Mouse (Mus musculus) intestine, postnatal 0 days (tissue): Measurements from ENCODE around the gene Nrxn1. TPM values are rescaled to one million over a fixed set of nuclear protein-coding genes. Genes with fewer than 3 reads are reported as not detected.

Experiments
- ATAC-seq: fragments of 200-750 bp; cut with Nextera tagmentation; 2 replicates; pipeline ENCODE4 v1.8.0; 2017; ENCODE audit warnings: mild to moderate bottlenecking, moderate TSS enrichment, moderate library complexity
- H3K27ac ChIP-seq: fragments of 300-500 bp; sonication (generic); 2 replicates; pipeline ENCODE4 v1.5.1; 2014; ENCODE audit warnings: mild to moderate bottlenecking, low read depth, low read length, moderate library complexity
- H3K27me3 ChIP-seq: fragments of 300-500 bp; sonication (generic); replicated peaks from 2 replicates; pipeline ENCODE4 v1.6.1; 2014; ENCODE audit warnings: low read length, mixed read lengths; ENCODE audit not compliant: control insufficient read depth, insufficient read depth
- H3K36me3 ChIP-seq: fragments of 300-500 bp; sonication (generic); 2 replicates; pipeline ENCODE4 v1.6.1; 2014; ENCODE audit warnings: mild to moderate bottlenecking, moderate library complexity; ENCODE audit not compliant: control insufficient read depth, insufficient read depth
- H3K4me1 ChIP-seq: fragments of 300-500 bp; sonication (generic); replicated peaks from 2 replicates; pipeline ENCODE4 v1.6.1; 2014; ENCODE audit warnings: antibody characterized with exemption, low read length, mixed read lengths; ENCODE audit not compliant: control insufficient read depth, insufficient read depth
- H3K4me2 ChIP-seq: fragments of 300-500 bp; sonication (generic); replicated peaks from 2 replicates; pipeline ENCODE4 v1.6.1; 2014; ENCODE audit warnings: low read depth, mild to moderate bottlenecking, moderate library complexity
- H3K4me3 ChIP-seq: fragments of 300-500 bp; sonication (generic); 2 replicates; pipeline ENCODE4 v1.5.1; 2014; ENCODE audit warnings: low read depth, low read length
- H3K9ac ChIP-seq: fragments of 300-500 bp; sonication (generic); 2 replicates; pipeline ENCODE4 v1.6.1; 2014; ENCODE audit warnings: mild to moderate bottlenecking, low read depth, low read length
- H3K9me3 ChIP-seq: fragments of 300-500 bp; sonication (generic); 2 replicates; pipeline ENCODE4 v1.6.1; 2016; ENCODE audit warnings: mixed run types; ENCODE audit not compliant: control insufficient read depth
- CTCF ChIP-seq: sonication (generic); IDR thresholded peaks from 2 replicates; pipeline ENCODE4 v1.5.1; 2016; ENCODE audit warnings: low read depth, mild to moderate bottlenecking, control low read depth, antibody characterized with exemption, moderate library complexity
- WGBS: fragments of 180-500 bp; shearing (Covaris S2); extraction: QIAGEN DNeasy Blood & Tissue Kit; methylation state at CpG from one replicate; pipeline ENCODE4 v1.1.7; 2014; 5-methylcytosine and 5-hydroxymethylcytosine counted together
- polyA plus RNA-seq: library from polyadenylated mRNA; unstranded; fragments of >200 nt; fragmentation: Nextera tagmentation; extraction: Ambion mirVana; gene quantifications from 2 replicates; pipeline ENCODE4 v1.2.1, GENCODE M21; 2015

Gene Nrxn1
- polyA plus RNA-seq, 1 experiment from 2014 or later = 0.99 TPM

GRCm38 (mm10) chr17:90420757-90421156, 672.1 kb downstream of the Nrxn1 start:
- 90% methylated on average over 2 of the region's 2 CpGs for WGBS

DNA sequence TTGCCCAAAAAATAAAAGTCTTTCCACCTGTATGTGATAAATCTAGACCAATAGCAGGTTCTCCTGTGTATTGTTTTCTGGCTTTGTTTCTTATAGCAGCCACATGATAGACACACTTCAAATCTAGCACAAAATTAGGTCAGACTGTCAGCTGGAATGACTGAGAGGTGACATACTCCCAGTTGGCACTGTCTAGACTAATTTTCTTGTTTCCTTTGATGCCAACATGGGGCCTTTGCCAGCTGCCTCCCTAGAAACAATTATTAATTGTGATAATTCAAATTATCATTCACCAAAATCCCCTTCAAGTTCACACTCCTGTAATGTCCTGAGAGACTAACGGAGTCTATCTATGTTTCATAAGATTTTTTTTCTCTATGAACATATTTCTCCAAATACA, 673.3 kb downstream of the Nrxn1 start:
- no peak for TF ChIP-seq CTCF
- Histone ChIP-seq H3K27me3 (no peaks in the 10 kb centered on the region), H3K9ac (no peak overlapping the region), H3K4me2 (no peak overlapping the region), H3K36me3 (no peaks in the 10 kb centered on the region), H3K4me1 (no peaks in the 10 kb centered on the region), H3K4me3 (no peak overlapping the region), H3K27ac (no peak overlapping the region), H3K9me3 (no peaks in the 10 kb centered on the region)
- 84% methylated on average over 1 of the region's 1 CpGs for WGBS
- no peak for ATAC-seq

More at GRCm38 (mm10) chr17:90420757-90421156, 672.1 kb downstream of the Nrxn1 start:
- Histone ChIP-seq H3K4me1 (no peaks in the 10 kb centered on the region), H3K4me2 (no peak overlapping the region), H3K9ac (no peak overlapping the region), H3K27ac (no peak overlapping the region), H3K9me3 (no peaks in the 10 kb centered on the region), H3K27me3 (no peaks in the 10 kb centered on the region), H3K36me3 (no peaks in the 10 kb centered on the region), H3K4me3 (no peak overlapping the region)
- no peak for TF ChIP-seq CTCF
- no peak for ATAC-seq

GRCm38 (mm10) chr17:90396357-90396756, 696.5 kb downstream of the Nrxn1 start:
- no peaks in the 10 kb centered on the region for H3K27me3 ChIP-seq
- no peak overlapping the region for H3K4me3 ChIP-seq
- H3K4me2 ChIP-seq = no peak overlapping the region
- H3K9ac ChIP-seq = no peak overlapping the region
- no peak for ATAC-seq
- no peak for TF ChIP-seq CTCF
- no peaks in the 10 kb centered on the region for H3K36me3 ChIP-seq
- H3K9me3 ChIP-seq = no peaks in the 10 kb centered on the region
- H3K27ac ChIP-seq = no peak overlapping the region
- H3K4me1 ChIP-seq = no peaks in the 10 kb centered on the region

DNA sequence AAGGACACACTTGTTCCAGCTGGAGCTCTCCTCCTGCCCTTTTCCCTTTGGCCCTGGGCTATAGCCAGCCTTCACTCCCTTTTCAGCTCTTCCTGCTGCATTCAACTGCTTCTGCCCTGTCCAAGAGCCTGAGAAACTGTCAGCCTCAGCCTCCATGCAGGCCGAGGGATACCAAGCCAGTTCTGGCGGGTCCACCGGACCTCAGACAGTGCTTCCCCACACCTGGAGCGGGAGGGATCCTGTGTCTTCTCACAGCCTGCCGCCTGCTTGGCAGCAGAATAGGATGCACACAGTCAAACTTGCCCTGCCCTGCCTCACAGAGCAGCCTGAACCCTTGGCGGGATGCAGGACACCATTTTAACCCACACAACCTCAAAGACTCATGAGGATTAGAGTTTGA, 698.3 kb downstream of the Nrxn1 start:
- H3K27ac ChIP-seq = no peak overlapping the region
- H3K36me3 ChIP-seq = no peaks in the 10 kb centered on the region
- no peak overlapping the region for H3K9ac ChIP-seq
- H3K4me1 ChIP-seq = no peaks in the 10 kb centered on the region
- H3K4me2 ChIP-seq = no peak overlapping the region
- WGBS = 84% methylated on average over 6 of the region's 6 CpGs
- no peaks in the 10 kb centered on the region for H3K27me3 ChIP-seq
- no peak overlapping the region for H3K4me3 ChIP-seq
- H3K9me3 ChIP-seq = no peaks in the 10 kb centered on the region
- no peak for TF ChIP-seq CTCF
- ATAC-seq = no peak

DNA sequence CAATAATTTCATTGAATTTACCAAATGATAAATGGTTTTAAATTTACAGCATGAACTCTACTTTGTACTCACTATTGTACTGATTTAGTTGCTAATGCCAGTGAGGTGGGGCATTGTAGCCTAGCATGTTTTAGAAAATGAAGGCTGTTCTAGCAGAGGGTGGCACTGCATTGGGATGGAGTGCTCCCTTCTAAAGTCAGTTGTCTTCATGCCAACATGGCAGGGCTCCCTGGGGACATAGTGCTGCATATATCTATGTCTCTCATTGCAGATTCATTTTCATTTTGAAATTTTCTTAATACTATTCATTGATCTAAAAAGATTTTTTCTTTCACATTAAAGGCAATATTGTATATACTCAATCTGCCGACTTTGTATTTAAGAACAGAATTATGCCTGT, 700.1 kb downstream of the Nrxn1 start:
- H3K27me3 ChIP-seq = no peaks in the 10 kb centered on the region
- 89% methylated on average over 1 of the region's 1 CpGs for WGBS
- H3K9me3 ChIP-seq = no peaks in the 10 kb centered on the region
- no peak for ATAC-seq
- no peak overlapping the region for H3K9ac ChIP-seq
- no peak for TF ChIP-seq CTCF
- no peak overlapping the region for H3K4me3 ChIP-seq
- no peak overlapping the region for H3K27ac ChIP-seq
- H3K36me3 ChIP-seq = no peaks in the 10 kb centered on the region
- H3K4me2 ChIP-seq = no peak overlapping the region
- no peaks in the 10 kb centered on the region for H3K4me1 ChIP-seq

DNA sequence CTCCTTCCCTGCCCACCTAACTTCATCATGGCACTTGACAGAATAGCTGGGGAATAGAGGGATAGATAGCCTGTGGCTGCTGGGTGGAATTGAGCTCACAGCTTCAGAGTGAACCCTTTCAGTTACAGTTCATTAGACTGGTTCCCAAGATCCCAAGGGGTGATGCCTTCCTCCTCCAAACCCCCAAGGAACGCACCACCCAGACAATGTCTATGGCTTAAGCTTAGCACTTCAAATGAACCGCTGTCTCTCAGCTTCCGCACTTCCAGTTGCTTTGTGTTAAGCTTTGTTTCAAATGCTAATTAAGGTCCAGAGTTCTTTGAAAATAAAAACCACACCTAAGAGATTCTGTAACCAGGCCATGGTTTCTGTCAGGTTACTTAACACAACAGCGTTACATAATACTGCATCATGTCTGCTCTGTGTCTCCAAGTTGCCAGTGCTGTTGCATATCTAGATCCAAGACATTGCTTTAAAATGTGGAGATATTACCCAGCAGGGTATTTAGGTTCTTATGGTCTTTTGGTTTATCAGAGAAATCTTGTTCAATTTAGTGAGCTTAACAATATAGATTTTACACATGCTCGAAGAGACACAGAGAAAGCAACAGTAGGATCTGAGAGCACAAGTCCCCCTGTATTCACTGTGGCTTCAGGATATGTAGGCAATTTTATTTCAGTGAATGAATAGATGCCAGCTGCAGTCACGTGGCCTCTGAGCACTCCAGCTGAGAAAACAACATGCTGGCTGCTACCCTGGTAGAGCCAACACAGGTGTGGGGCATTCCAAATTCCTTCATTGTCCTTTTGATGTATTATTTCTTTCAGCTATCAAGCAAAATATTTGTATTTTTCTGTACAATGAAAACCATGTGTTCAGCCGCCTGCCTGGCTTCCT, 702.3 kb downstream of the Nrxn1 start:
- H3K27me3 ChIP-seq = no peaks in the 10 kb centered on the region
- no peaks in the 10 kb centered on the region for H3K36me3 ChIP-seq
- TF ChIP-seq CTCF = no peak
- no peak overlapping the region for H3K4me2 ChIP-seq
- no peaks in the 10 kb centered on the region for H3K9me3 ChIP-seq
- no peak overlapping the region for H3K9ac ChIP-seq
- WGBS = 57% methylated on average over 7 of the region's 7 CpGs
- H3K4me1 ChIP-seq = no peaks in the 10 kb centered on the region
- no peak overlapping the region for H3K4me3 ChIP-seq
- no peak for ATAC-seq
- no peak overlapping the region for H3K27ac ChIP-seq

DNA sequence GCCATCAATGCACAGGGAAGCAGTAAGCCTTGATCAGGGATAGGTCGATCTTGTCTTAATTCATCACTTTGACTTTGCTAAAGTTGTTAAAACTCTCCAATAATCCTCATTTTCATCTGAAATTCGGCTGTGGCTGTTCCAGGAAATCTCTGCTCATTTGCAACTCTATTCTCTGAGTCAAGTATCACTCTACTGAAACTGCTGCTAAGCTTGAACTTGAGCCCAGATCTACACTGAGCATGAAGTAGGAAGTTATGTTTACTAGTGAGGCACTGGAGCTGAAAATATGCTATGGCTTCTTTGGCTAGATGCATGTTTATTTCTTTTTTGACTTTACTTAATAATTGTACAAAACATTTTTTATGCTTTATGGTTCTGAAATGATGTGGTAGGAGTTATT, 708.0 kb downstream of the Nrxn1 start:
- H3K4me3 ChIP-seq = no peak overlapping the region
- ATAC-seq = no peak
- no peaks in the 10 kb centered on the region for H3K36me3 ChIP-seq
- no peak overlapping the region for H3K9ac ChIP-seq
- no peak overlapping the region for H3K27ac ChIP-seq
- H3K9me3 ChIP-seq = no peaks in the 10 kb centered on the region
- no peak overlapping the region for H3K4me2 ChIP-seq
- H3K27me3 ChIP-seq = no peaks in the 10 kb centered on the region
- no peaks in the 10 kb centered on the region for H3K4me1 ChIP-seq
- 58% methylated on average over 2 of the region's 2 CpGs for WGBS
- TF ChIP-seq CTCF = no peak
